Mouse (Mus musculus): ENCODE data around the gene Nol3. TPM values are rescaled to one million over a fixed set of nuclear protein-coding genes. Genes with fewer than 3 reads are reported as not detected.
"Not testable (repeated sequence)": the region's sequence is repeated elsewhere in the genome, so short reads cannot be mapped to it uniquely, and the experiment has no call there.

Nol3 gene
- 3.1 and 5.3 TPM in 2 replicates for polyA plus RNA-seq (2015; fragmentation: Nextera tagmentation; extraction: Ambion mirVana)

DNA sequence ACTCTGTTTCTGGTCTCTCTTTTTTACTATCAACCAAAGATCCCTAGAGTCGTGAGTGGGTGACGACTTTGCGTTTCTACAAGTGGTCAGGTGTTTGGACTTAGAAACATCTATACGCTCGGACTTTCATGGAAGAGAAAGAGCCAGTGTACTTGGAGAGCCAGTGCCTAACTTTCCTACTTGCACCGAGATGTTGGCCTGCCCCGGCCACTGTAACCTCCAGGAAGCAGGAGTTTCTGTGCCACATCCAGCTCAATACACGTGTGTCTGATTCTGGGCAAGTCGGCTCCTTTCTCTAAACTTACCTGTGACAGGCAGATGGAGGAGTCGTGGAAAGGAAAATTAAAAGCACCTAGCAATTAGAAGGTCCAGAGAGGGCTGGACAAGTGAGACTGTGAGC is at the start of gene Nol3:
Gene Nol3, plus strand, starts transcription at position 301 of the 400 bp plus-strand sequence.
- Histone ChIP-seq H3K27ac (no peak within 1 kb of the TSS), H3K4me2 (peak within 1 kb of the TSS; percentile 85), H3K36me3 (no peaks in the 10 kb centered on the region), H3K4me1 (peaks cover 29% of the 10 kb centered on the region), H3K9me3 (no peaks in the 10 kb centered on the region), H3K9ac (peak within 1 kb of the TSS; percentile 31), H3K4me3 (peak within 1 kb of the TSS; percentile 44), H3K27me3 (peaks cover 89% of the 10 kb centered on the region)
- ATAC-seq (ENCODE audit: insufficient number of reproducible peaks, low FRiP score, low TSS enrichment, low read depth) = no peak
- 4% methylated on average over 10 of the region's 10 CpGs for WGBS

GRCm38 (mm10) chr8:105231503-105232320 is 44.2 kb upstream of the Nol3 start:
- H3K9me3 ChIP-seq = no peaks in the 10 kb centered on the region
- no peak overlapping the region for H3K4me2 ChIP-seq
- H3K4me1 ChIP-seq = no peaks in the 10 kb centered on the region
- H3K4me3 ChIP-seq = no peak overlapping the region
- no peak overlapping the region for H3K9ac ChIP-seq
- no peak overlapping the region for H3K27ac ChIP-seq
- H3K36me3 ChIP-seq = peaks cover 25% of the 10 kb centered on the region
- no peaks in the 10 kb centered on the region for H3K27me3 ChIP-seq
- WGBS = 88% methylated on average over 12 of the region's 12 CpGs
- no peak for ATAC-seq (ENCODE audit: insufficient number of reproducible peaks, low FRiP score, low TSS enrichment, low read depth)

- not testable (repeated sequence) for H3K27ac ChIP-seq; H3K4me1 ChIP-seq; H3K9ac ChIP-seq; H3K27me3 ChIP-seq; ATAC-seq (ENCODE audit: insufficient number of reproducible peaks, low FRiP score, low TSS enrichment, low read depth); H3K9me3 ChIP-seq; H3K4me3 ChIP-seq; H3K4me2 ChIP-seq
- 87% methylated on average over 4 of the region's 4 CpGs for WGBS
- H3K36me3 ChIP-seq = peaks cover 25% of the 10 kb centered on the region
Observed at GRCm38 (mm10) chr8:105232321-105232693, 43.6 kb upstream of the Nol3 start.

DNA sequence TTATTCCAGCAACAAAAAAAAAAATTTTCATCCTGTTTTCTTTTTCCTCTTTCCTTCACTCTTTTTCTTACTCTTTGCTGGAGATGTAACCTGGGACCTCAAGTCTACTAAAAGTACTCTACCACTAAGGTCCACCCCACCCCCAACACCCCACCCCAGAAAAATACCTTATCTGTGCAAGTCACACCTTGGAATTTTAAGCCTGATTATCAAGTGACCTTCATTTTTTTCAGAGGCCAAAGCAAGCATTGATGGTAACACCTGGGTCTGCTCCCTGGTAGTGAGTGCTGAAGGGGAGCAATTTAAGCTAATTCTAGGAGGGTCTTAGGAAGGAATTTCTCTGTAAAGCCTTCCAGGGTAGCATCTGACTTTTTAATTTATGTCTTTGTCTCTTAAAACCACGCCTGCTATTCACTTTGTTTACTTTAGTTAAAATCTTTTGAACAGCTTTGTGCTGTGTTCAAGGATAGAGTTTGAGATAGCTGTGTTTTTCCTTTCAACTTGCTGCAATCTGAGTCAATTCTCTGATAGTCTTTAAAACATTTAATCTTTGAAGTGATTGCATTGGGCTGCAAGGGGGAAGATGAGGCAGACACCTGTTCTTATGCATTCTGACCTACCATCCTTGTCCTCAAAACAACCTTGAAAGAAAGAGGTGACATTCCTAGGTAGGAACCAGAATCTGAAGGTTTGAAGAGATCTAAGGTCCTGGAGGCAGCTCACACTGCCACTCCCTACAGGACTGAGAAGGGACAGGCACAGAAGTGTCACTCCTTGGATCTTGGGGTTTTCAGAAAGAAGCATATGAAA is 42.6 kb upstream of the Nol3 start:
- H3K4me1 ChIP-seq = no peaks in the 10 kb centered on the region
- no peak overlapping the region for H3K4me3 ChIP-seq
- no peak for ATAC-seq (ENCODE audit: insufficient number of reproducible peaks, low FRiP score, low TSS enrichment, low read depth)
- no peak overlapping the region for H3K4me2 ChIP-seq
- H3K9me3 ChIP-seq = no peaks in the 10 kb centered on the region
- 56% methylated on average over 1 of the region's 1 CpGs for WGBS
- H3K27me3 ChIP-seq = no peaks in the 10 kb centered on the region
- H3K27ac ChIP-seq = no peak overlapping the region
- H3K9ac ChIP-seq = no peak overlapping the region
- H3K36me3 ChIP-seq = peaks cover 28% of the 10 kb centered on the region

DNA sequence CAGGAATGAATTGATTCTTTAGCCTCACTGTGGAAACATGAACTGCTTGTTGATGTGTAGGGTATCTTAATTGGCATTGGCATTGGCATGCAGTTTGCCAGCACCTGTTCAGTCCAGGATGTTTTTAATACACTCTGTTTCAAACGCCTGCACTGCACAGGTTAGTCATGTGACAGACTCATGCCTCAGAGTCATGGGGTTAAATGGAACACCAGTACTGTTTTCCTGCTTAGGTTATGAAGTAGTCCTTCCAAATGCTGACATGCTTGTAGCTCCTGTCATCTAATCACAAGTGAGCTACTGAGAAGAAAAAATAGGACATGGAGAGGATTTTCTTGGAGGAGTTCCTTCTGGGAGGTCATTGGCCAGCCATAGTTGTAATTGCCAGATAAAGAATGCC is 40.7 kb upstream of the Nol3 start:
- H3K27ac ChIP-seq = no peak overlapping the region
- no peak for ATAC-seq (ENCODE audit: insufficient number of reproducible peaks, low FRiP score, low TSS enrichment, low read depth)
- no peak overlapping the region for H3K4me2 ChIP-seq
- no peak overlapping the region for H3K4me3 ChIP-seq
- no peaks in the 10 kb centered on the region for H3K27me3 ChIP-seq
- H3K4me1 ChIP-seq = no peaks in the 10 kb centered on the region
- WGBS = 70% methylated on average over 1 of the region's 1 CpGs
- H3K36me3 ChIP-seq = peaks cover 45% of the 10 kb centered on the region
- H3K9me3 ChIP-seq = no peaks in the 10 kb centered on the region
- H3K9ac ChIP-seq = no peak overlapping the region

- no peaks in the 10 kb centered on the region for H3K27me3 ChIP-seq
- H3K4me1 ChIP-seq = no peaks in the 10 kb centered on the region
- no peaks in the 10 kb centered on the region for H3K9me3 ChIP-seq
- WGBS = 88% methylated on average over 14 of the region's 14 CpGs
- H3K4me2 ChIP-seq = no peak overlapping the region
- no peak overlapping the region for H3K9ac ChIP-seq
- ATAC-seq (ENCODE audit: insufficient number of reproducible peaks, low FRiP score, low TSS enrichment, low read depth) = no peak
- peaks cover 59% of the 10 kb centered on the region for H3K36me3 ChIP-seq
- H3K27ac ChIP-seq = no peak overlapping the region
- no peak overlapping the region for H3K4me3 ChIP-seq
Observed at GRCm38 (mm10) chr8:105237442-105238142, 38.3 kb upstream of the Nol3 start.

DNA sequence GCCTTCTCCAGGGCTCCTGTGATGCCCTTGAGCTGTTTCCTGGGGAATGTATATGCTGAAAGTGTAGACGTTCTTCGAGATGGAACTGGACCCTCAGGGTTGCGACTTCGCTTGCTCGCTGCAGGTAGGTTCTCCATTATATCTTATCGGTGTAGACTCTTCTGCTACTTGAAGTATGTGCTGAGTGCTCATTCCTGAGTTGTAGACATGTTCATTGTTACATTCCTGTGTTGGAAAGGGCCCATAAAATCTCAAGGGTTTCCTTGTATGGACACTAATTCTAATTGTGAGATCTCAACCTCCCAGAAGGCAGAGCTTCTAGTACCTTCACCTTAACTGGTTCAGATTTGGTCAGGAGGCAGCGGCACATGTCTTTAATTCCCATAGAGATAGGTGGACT is 34.9 kb upstream of the Nol3 start:
- H3K27me3 ChIP-seq = no peaks in the 10 kb centered on the region
- H3K4me3 ChIP-seq = no peak overlapping the region
- no peak overlapping the region for H3K9ac ChIP-seq
- ATAC-seq (ENCODE audit: insufficient number of reproducible peaks, low FRiP score, low TSS enrichment, low read depth) = no peak
- H3K27ac ChIP-seq = no peak overlapping the region
- H3K4me2 ChIP-seq = no peak overlapping the region
- WGBS = 97% methylated on average over 7 of the region's 7 CpGs
- H3K4me1 ChIP-seq = no peaks in the 10 kb centered on the region
- peaks cover 46% of the 10 kb centered on the region for H3K36me3 ChIP-seq
- no peaks in the 10 kb centered on the region for H3K9me3 ChIP-seq

DNA sequence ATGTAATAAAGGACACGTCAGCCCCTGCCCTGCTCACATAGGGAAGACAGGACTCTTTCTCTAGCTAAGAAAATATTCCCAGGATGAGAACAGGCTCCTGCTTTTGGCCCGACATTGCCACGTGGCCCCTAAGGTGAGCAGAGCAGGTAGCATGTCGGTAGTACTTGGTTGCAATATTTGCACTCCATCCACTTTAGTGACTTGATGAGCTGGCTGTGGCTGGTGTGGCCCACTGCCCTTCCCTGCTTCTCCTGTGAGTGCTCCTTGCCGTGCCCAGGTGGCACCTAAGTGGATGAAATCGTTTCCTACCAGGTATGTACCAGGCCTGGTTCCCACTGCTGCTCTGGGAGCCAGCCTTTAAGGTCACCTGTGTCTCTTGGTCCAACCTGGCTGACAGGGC is 24.0 kb upstream of the Nol3 start:
- H3K9ac ChIP-seq = no peak overlapping the region
- H3K27me3 ChIP-seq = 0 out of 2 replicates have a peak, but pooled peaks cover 9% of the 10 kb centered on the region
- 87% methylated on average over 6 of the region's 6 CpGs for WGBS
- H3K36me3 ChIP-seq = peaks cover 64% of the 10 kb centered on the region
- ATAC-seq (ENCODE audit: insufficient number of reproducible peaks, low FRiP score, low TSS enrichment, low read depth) = no peak
- no peaks in the 10 kb centered on the region for H3K9me3 ChIP-seq
- no peak overlapping the region for H3K4me3 ChIP-seq
- no peak overlapping the region for H3K4me2 ChIP-seq
- H3K27ac ChIP-seq = no peak overlapping the region
- peaks cover 25% of the 10 kb centered on the region for H3K4me1 ChIP-seq

DNA sequence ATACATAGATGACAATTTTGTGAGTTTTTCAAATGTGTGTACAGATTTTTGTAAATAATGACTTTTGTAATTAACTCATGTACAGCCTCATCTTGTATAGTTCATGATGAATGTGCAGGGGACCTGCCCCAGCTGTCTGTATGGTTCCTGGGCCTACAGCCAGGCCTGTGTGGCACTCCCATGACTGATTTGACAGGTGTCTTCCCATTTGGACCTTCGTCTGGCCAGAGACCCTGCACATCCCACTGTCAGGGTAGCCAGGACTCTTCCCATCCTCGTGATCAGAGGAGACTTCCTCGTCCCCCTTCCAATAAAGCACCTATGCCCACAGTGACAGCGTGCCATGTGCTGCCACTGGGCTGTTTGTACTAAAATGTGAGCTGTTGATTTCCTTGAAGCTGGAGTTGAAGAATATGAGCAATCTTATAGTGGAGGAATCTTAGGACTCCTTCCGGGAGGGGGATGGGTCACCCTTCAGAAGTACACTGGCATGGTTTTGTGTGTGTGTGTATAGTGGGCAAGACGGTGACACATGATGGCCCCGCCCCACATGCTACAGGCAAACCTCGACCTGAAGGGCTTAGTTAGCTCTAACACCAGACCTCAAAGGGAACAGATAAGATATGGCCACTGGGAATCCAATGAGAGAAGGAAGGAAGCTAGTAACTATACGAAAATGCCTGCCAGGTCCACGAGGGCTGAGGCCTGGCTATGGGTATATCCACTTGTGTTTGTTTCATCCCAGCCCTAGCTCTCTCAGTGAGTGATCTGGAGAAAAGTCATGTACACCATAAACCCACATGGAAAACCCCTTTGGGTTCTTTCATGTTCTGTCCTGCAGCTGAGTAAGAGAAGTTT is 23.0 kb upstream of the Nol3 start:
- peaks cover 25% of the 10 kb centered on the region for H3K4me1 ChIP-seq
- ATAC-seq (ENCODE audit: insufficient number of reproducible peaks, low FRiP score, low TSS enrichment, low read depth) = no peak
- H3K4me3 ChIP-seq = peak overlapping the region; percentile 72; the same call in 1 of the 2 replicates
- no peak overlapping the region for H3K27ac ChIP-seq
- H3K36me3 ChIP-seq = peaks cover 55% of the 10 kb centered on the region
- no peaks in the 10 kb centered on the region for H3K9me3 ChIP-seq
- H3K9ac ChIP-seq = no peak overlapping the region
- peaks cover 15% of the 10 kb centered on the region for H3K27me3 ChIP-seq
- H3K4me2 ChIP-seq = peak overlapping the region; percentile 75
- 82% methylated on average over 10 of the region's 10 CpGs for WGBS

GRCm38 (mm10) chr8:105253766-105254151 is 22.2 kb upstream of the Nol3 start:
- Histone ChIP-seq H3K4me1 (peaks cover 27% of the 10 kb centered on the region), H3K9me3 (no peaks in the 10 kb centered on the region), H3K27ac (peak overlapping the region; percentile 97; the same call in 1 of the 2 replicates), H3K4me3 (peak overlapping the region; percentile 72), H3K27me3 (peaks cover 24% of the 10 kb centered on the region), H3K9ac (peak overlapping the region; percentile 18; the same call in 1 of the 2 replicates), H3K4me2 (peak overlapping the region; percentile 75), H3K36me3 (peaks cover 46% of the 10 kb centered on the region)
- no peak for ATAC-seq (ENCODE audit: insufficient number of reproducible peaks, low FRiP score, low TSS enrichment, low read depth)
- 30% methylated on average over 20 of the region's 20 CpGs for WGBS
